Mouse (Mus musculus): ENCODE measurements at regions not wholly inside any gene's neighbourhood (a gene's known extent, or its start where the extent isn't known, plus 50 kb on each side); places are given as distances from the start of the nearest gene placed in this dataset.

- no peak for DNase-seq
Measured at GRCm38 (mm10) chr7:64058282-64058872, 95.3 kb upstream of the Trpm1 start.

- DNase-seq, result no peak
Measured at GRCm38 (mm10) chr7:64057873-64058272, 95.8 kb upstream of the Trpm1 start.

GRCm38 (mm10) chr7:64056498-64056897, 97.1 kb upstream of the Trpm1 start:
- no peak for DNase-seq

GRCm38 (mm10) chr7:64054996-64055395, 98.6 kb upstream of the Trpm1 start:
- DNase-seq, result no peak

GRCm38 (mm10) chr7:64053766-64054165, 99.9 kb upstream of the Trpm1 start:
- DNase-seq, result no peak

- DNase-seq, result peak; percentile 49
Measured at GRCm38 (mm10) chr7:64052400-64052799, 101.2 kb upstream of the Trpm1 start.

- DNase-seq, result no peak
Measured at GRCm38 (mm10) chr7:64050826-64051401, 102.7 kb upstream of the Trpm1 start.

- no peak for DNase-seq
Measured at GRCm38 (mm10) chr7:64050246-64050645, 103.4 kb upstream of the Trpm1 start.

- DNase-seq, result no peak
Measured at GRCm38 (mm10) chr7:64049183-64049965, 104.3 kb upstream of the Trpm1 start.

GRCm38 (mm10) chr7:64048452-64049182, 105.0 kb upstream of the Trpm1 start:
- peak; percentile 58 for DNase-seq

- no peak for DNase-seq
Measured at GRCm38 (mm10) chr7:64047831-64048230, 105.8 kb upstream of the Trpm1 start.

GRCm38 (mm10) chr7:64045292-64045691, 106.6 kb upstream of the Klf13 start:
- DNase-seq, result no peak

- DNase-seq, result no peak
Measured at GRCm38 (mm10) chr7:64042978-64043377, 104.3 kb upstream of the Klf13 start.

GRCm38 (mm10) chr7:64041303-64041702, 102.6 kb upstream of the Klf13 start:
- no peak for DNase-seq

GRCm38 (mm10) chr7:64040026-64040737, 101.5 kb upstream of the Klf13 start:
- DNase-seq, result no peak

GRCm38 (mm10) chr7:64037701-64038231, 99.1 kb upstream of the Klf13 start:
- DNase-seq, result no peak

- DNase-seq, result no peak
Measured at GRCm38 (mm10) chr7:64036154-64036553, 97.4 kb upstream of the Klf13 start.

- no peak for DNase-seq
Measured at GRCm38 (mm10) chr7:64035025-64035606, 96.4 kb upstream of the Klf13 start.

GRCm38 (mm10) chr7:64034493-64034892, 95.8 kb upstream of the Klf13 start:
- DNase-seq, result no peak

- DNase-seq, result no peak
Measured at GRCm38 (mm10) chr7:64033388-64033787, 94.7 kb upstream of the Klf13 start.

GRCm38 (mm10) chr7:64032921-64033354, 94.2 kb upstream of the Klf13 start:
- DNase-seq, result peak; percentile 93

GRCm38 (mm10) chr7:64030650-64031049, 91.9 kb upstream of the Klf13 start:
- no peak for DNase-seq

Measured in right cerebral cortex, adult 18-20 months (tissue).